Mouse (Mus musculus) layer of hippocampus, postnatal 10 days (tissue): ENCODE measurements at regions not wholly inside any gene's neighbourhood (a gene's known extent, or its start where the extent isn't known, plus 50 kb on each side); places are given as distances from the start of the nearest gene placed in this dataset.

Source experiments
- DNase-seq, 2 experiments: peaks; one replicate each; pipeline ENCODE4 v3.0.0; 2021; ENCODE audit warnings: low spot score in 2 of 2

- no peak for DNase-seq
Observed at GRCm38 (mm10) chr13:118193951-118194696, 192.3 kb upstream of the B430218F22Rik start.

- no peak for DNase-seq
Observed at GRCm38 (mm10) chr13:118208146-118208545, 178.3 kb upstream of the B430218F22Rik start.

GRCm38 (mm10) chr13:118227354-118227753 lies 159.1 kb upstream of the B430218F22Rik start:
- DNase-seq: peak; percentile 19 to 39

- no peak for DNase-seq
Observed at GRCm38 (mm10) chr13:118237968-118238367, 148.5 kb upstream of the B430218F22Rik start.

GRCm38 (mm10) chr13:118244680-118245079 lies 141.8 kb upstream of the B430218F22Rik start:
- no peak for DNase-seq

GRCm38 (mm10) chr13:118245546-118245945 lies 140.9 kb upstream of the B430218F22Rik start:
- no peak for DNase-seq

- DNase-seq: no peak
Observed at GRCm38 (mm10) chr13:118259606-118260005, 126.8 kb upstream of the B430218F22Rik start.

GRCm38 (mm10) chr13:118262971-118263370 lies 123.5 kb upstream of the B430218F22Rik start:
- no peak for DNase-seq

GRCm38 (mm10) chr13:118265763-118266520 lies 120.5 kb upstream of the B430218F22Rik start:
- no peak for DNase-seq

- DNase-seq: no peak
Observed at GRCm38 (mm10) chr13:118272904-118273303, 113.5 kb upstream of the B430218F22Rik start.

- no peak for DNase-seq
Observed at GRCm38 (mm10) chr13:118280956-118281355, 105.5 kb upstream of the B430218F22Rik start.

GRCm38 (mm10) chr13:118293728-118294127 lies 92.7 kb upstream of the B430218F22Rik start:
- no peak for DNase-seq

- no peak for DNase-seq
Observed at GRCm38 (mm10) chr13:118310080-118310479, 76.3 kb upstream of the B430218F22Rik start.

- no peak for DNase-seq
Observed at GRCm38 (mm10) chr13:118313676-118314075, 72.8 kb upstream of the B430218F22Rik start.
